Mouse (Mus musculus): Measurements from ENCODE around the gene Trim21.

DNA sequence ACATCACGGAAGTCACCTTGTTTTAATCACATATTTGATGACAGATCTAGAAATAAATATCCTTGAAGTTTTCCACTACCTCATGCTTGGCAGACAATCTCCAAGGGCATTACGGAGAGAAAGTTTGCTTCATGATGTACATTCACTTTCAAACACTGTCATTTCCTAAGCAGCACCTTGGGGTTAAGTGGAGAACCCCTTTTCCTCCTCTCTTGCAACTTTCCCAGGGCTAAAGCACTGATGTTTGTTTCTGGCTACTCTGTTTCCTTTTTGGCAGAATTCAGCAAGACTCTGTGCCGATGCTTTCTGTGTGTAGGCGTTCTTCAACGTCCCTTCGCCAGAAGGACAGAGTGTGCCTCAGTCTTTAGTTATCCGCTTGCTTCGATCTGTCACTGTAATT, 5.9 kb upstream of the Trim21 start, which contains the start of gene Olfr550:
- TF ChIP-seq POLR2A (IDR thresholded peaks at IDR 0.05; ENCODE audit: borderline replicate concordance, extremely low read depth, low read depth, low read length) (no peak), CTCF (IDR thresholded peaks at IDR 0.05; ENCODE audit: insufficient read depth, low read length) (no peak)
